Mouse (Mus musculus): ENCODE data around the gene Esrrg.

DNA sequence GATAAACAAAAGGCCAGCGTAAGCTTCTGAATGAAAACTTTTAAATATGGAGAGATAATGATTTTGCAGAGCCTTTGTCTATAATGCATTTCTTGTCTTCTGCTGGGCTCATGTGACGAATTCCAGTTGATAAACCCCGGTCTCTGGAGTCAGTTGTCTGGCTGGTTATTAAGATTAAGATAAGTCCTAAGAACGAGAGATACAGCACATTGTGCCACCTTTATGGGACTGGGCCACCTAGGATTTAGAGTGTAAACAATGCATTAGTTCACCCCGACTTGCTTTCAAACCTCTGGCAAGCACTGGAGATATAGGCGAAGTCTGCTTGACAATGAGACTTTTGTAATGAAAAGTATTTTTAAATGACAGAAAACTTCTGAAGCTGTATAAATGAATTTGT is 264.2 kb downstream of the Esrrg start:
- TF ChIP-seq CTCF (IDR thresholded peaks at IDR 0.05; ENCODE audit: extremely low read depth, insufficient read depth, low read length) (no peak), POLR2A (IDR thresholded peaks at IDR 0.05; ENCODE audit: extremely low read depth, insufficient read depth, low read length) (no peak)
